Mouse (Mus musculus): ENCODE measurements at regions not wholly inside any gene's neighbourhood (a gene's known extent, or its start where the extent isn't known, plus 50 kb on each side); places are given as distances from the start of the nearest gene placed in this dataset.

- no peak for TF ChIP-seq POLR2A (IDR thresholded peaks at IDR 0.05; ENCODE audit: borderline replicate concordance, insufficient read depth, low read length)
- no peak for TF ChIP-seq CTCF (IDR thresholded peaks at IDR 0.05; ENCODE audit: borderline replicate concordance, insufficient read depth, low read depth, low read length)
Measured at GRCm38 (mm10) chr12:56005846-56006245, 169.7 kb downstream of the Brms1l start.

Data from cerebellum, adult 2 months (tissue).